Mouse (Mus musculus): ENCODE data around the gene Gm28372.
A peak's percentile ranks its signal among the peaks of the same experiment; 100 is the strongest.
"Not testable (repeated sequence)": the region's sequence is repeated elsewhere in the genome, so short reads cannot be mapped to it uniquely, and the experiment has no call there.

Gm28372 gene

GRCm38 (mm10) chr2:130404939-130405338 lies at the start of gene Gm28372, which contains the start of gene 1700020A23Rik:
Gene Gm28372 (plus strand): TSS chr2:130405239.
Gene 1700020A23Rik (plus strand): TSS chr2:130405259.
- no peak for DNase-seq (ENCODE audit: low spot score)

DNA sequence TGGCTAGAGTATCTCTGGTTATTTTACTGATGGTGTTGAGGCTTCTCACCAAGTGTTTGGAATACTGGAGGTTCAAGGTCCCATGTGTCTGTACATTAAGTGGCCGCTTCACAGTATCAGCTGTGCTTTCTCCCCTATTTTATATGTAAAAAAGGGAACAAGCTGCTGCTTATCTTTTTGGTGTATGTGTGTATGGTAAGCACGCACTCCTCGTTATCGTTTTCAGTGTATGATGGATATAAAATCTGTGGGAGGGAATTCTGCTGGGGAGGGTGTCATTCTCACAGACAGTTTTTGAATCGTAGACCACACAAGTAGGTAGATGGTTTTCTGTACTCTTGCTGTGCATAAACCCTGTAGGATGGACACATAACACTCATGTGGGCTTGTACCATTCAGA lies 47.5 kb upstream of the Gm28372 start:
- DNase-seq (ENCODE audit: low spot score), result no peak

DNA sequence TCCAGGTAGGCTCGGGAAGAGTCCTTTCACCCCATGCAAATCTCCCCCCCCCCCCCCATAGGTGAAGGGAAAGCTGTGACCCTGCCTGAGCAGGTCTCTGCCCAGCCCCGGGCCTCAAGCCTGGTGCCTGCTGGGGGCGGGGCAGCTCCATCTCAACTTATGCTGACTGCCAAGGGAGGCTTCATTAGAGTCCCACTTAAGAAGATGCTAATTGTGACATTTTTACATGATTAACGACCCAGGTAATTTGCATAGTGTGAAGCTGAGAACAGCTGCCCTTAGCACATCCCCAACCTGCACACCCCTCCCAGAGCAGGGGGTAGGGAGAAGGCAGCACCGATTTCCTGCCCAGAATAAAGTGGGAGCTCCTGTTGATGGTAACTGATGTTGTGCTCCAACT lies 46.2 kb upstream of the Gm28372 start:
- no peak for DNase-seq (ENCODE audit: low spot score)

DNA sequence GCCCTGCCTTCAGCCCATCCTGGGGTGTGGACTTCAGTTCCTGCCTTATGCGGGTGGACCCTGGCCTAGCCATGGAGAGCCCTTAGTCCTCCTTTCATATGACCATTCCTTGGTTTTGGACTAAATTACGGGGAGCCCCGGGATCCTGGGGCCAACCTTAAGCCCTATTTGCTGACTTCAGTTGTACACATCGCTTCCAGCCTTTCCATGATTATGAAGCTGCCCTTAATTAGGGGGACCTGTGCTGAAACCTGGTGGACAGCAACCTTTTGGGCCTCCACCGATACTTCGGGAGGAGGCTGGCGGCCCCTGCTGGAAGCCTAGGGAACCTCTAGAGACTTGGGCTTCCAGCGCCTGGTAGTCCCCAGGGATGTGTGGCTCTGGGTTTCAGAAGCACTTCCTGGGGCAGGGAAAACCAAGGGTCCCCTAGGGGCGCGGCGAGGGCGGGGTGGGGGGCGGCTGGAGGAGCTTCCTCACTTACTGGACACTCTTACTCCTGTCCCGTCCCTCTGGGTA lies 42.5 kb upstream of the Gm28372 start:
- peak; percentile 62 for DNase-seq (ENCODE audit: low spot score)

DNA sequence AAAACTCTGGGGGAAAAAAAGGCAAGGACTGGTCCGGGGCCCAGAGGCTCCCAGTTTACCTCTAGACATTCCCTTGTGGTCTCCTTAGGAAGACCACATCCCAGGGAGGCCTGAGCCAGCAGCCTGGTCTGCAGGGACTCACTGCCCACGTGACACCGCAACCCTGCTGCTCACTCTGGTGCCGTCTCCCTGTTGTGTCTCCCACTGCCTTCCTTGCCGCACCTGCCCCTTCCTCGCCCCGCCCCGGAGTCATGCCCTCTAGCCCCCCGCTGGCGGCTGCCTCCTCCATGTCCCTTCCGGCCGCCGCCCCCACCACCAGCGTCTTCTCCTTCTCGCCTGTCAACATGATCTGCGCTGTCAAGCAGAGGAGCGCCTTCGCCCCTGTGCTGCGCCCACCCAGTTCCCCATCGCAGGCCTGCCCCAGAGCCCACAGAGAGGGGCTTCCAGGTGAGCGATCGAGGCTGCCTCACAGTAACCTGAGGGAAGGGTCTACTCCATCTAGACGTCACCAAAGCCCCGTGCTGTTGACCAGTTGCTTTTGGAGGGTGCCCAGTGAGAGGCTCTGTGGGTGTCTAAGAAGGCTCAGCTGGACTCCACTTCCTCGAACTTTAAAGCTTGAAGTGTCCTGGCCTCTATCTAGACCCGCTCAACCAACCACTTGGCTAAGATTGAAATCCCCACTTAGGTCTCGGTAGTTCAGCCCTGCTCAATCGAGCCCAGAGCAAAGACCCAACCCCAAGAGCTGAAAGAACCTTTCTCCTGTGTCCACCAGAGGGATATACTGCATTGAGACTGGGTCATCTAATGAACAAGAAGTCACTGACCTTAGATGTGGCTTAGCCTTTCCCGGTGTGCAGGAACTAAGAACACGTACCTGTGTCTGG lies 39.6 kb upstream of the Gm28372 start:
- DNase-seq (ENCODE audit: low spot score), result no peak

DNA sequence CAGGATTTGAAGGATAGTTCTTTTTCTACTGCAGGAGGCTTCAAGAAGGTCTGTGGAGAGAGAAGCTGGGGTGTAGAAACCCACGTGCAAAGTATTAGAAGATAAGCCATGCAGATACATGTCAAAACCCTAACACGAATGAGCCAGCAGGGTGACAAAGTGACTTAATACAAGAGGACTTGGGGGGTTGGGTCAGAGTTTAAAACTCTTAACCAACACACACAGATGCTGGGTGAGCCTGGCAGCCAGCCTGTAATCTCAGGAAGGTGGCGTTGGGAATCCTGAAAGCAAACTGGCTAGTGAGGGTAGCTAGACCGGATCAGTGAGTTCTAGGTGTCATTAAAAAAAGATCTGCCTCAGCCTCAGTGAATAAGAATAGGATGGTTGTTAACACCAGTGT lies 37.7 kb upstream of the Gm28372 start:
- no peak for DNase-seq (ENCODE audit: low spot score)

DNA sequence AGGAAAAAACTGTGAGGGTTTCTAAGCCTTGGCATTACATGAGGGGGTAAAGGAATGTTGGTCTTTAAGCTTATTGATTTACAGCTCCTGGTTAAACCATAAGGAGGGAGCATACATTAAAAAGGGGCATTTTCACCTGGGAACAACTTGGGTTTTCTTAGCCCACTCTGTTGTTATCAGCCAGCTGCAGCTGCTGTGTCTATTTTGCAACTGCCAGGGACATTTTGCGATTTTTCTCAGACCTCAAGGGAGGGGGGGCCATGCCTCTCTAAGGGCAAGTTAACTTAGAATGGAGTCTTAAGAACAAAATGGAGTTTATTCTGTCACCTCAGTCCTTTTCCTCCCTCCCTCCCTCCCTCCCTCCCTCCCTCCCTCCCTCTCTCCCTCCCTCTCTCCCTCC lies 32.0 kb upstream of the Gm28372 start:
- DNase-seq (ENCODE audit: low spot score), result not testable (repeated sequence)

DNA sequence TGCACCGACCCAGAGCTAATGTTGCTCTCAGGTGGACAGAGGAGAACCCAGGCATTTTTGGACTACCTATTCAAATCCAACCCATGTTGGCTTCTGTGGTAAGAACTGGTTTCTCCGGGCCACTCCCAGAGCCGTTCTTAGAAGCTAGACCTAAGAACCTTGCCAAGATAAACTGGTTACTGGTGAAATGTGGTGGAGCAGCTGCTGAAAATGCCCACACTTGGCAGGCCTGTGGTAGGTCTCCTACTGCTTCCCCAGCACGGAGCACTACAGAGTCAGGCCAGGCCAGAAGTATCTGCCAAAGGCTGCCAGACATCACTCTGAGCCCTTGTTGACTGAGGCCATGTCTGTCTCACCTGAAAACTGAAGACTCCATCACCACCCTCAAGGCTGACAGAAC lies 30.1 kb upstream of the Gm28372 start:
- no peak for DNase-seq (ENCODE audit: low spot score)

- no peak for DNase-seq (ENCODE audit: low spot score)
Observed at GRCm38 (mm10) chr2:130383205-130383604, 21.8 kb upstream of the Gm28372 start.

DNA sequence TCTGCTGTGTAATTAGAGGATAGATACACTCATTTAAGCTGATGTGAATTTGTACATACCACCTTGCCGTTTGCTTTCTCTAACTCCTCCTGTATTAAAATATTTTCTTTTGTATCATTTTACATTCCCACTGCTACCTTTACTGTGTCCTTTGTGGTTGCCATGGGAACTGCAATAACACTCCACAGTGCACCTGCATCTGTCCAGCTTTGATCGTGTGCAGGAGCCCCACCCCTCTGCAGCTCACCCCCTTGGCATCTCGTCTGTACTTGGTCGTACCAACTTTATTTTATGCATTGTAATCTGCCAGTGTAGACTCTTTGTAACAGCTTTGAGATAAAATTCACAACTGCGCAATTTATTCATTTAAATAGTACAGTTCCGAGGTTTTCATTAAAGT lies 21.1 kb upstream of the Gm28372 start:
- no peak for DNase-seq (ENCODE audit: low spot score)

- DNase-seq (ENCODE audit: low spot score), result no peak
Observed at GRCm38 (mm10) chr2:130386212-130386611, 18.8 kb upstream of the Gm28372 start.

DNA sequence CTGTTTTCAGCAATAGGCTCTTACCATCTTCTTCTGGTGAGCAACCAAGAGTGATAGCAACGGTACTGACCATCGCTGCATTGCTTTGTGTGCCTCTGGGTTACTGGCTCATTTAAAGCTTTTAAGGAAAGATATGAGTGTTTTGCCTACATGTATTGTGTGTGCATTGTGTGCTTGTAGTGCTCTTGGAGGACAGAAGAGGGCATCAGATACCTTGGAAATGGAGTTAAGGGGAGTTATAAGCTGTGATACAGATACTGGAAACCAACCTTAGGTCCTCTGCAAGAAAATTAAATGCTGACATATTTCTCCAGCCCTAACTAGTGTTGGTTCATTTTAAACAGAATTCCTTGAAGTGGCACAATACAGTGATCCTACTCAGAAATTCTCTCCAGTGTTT lies 16.2 kb upstream of the Gm28372 start:
- DNase-seq (ENCODE audit: low spot score), result no peak

DNA sequence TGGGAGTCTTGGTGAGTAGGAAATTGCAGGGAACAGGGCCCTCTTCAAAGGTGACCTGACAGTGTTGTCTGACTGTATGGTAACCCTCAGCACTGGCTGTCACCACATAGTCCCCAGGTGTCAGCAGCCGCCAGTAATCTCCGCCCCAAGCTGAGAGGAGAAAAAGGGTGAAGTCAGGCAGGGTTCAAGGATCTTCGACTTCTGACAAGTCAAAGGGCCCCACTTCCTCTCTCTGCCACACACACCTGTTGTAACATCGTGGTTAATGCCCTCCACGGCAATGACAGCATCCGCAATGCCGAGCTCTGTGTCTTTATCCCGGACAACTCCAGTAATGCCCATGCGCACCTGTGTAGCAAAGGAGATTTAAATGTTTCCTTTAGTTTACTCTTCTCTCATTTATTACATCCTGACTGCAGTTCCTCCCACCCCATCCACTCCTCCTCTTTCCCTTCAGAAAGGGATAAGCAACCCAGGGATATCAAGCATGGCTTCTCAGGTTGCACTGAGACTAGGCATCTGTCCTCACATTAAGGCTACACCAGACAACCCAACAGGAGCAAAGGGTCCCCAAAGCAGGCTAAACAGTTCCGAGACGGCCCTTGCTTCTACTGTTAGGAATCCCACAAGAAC lies 13.9 kb upstream of the Gm28372 start:
- no peak for DNase-seq (ENCODE audit: low spot score)

- no peak for DNase-seq (ENCODE audit: low spot score)
Observed at GRCm38 (mm10) chr2:130392836-130393235, 12.2 kb upstream of the Gm28372 start.

- no peak for DNase-seq (ENCODE audit: low spot score)
Observed at GRCm38 (mm10) chr2:130395696-130396095, 9.3 kb upstream of the Gm28372 start.

DNA sequence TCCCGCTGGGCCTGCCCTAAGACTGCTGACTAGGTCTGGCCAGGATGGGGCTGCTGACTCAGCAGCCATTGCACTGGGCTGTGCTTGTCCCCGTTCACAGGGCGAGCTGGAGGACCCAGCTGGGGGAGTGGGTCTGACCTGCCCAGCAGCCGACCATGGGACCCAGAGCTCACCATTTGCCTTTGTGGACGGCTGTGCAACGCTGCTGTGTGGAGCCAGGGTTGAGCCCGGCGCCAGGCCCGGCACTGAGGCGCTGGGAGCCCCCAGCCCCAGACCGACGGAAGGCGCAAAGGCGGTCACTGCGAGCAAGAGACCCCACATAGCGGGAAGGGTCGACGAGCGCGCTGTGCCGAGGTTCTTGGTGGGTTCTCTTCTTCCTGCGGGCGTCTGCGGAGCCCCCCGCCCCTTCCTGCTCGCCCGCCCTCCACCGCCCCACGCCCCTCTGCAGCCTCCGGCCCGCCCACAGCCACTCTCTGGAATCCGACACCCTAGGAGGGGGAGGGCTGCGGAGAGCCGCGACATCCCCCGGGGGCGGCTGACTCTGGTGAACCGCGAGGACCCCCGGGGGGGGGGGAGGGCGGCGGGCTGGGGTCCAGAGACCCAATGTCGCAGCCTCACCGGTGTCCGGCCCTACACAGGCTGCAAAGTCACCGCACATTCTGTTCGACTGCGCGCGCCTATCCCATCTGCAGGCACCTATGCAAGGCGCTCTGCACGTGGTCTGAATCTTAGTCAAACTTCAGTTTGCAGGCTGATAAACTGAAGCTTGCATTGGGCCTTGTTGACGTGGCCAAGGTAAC lies 7.7 kb upstream of the Gm28372 start, which contains the start of gene Cpxm1:
Gene Cpxm1, minus strand, starts transcription at position 389 of the 800 bp plus-strand sequence.
- peak; percentile 51 for DNase-seq (ENCODE audit: low spot score)

- peak; percentile 37 for DNase-seq (ENCODE audit: low spot score)
Observed at GRCm38 (mm10) chr2:130398091-130398490, 6.9 kb upstream of the Gm28372 start.

DNA sequence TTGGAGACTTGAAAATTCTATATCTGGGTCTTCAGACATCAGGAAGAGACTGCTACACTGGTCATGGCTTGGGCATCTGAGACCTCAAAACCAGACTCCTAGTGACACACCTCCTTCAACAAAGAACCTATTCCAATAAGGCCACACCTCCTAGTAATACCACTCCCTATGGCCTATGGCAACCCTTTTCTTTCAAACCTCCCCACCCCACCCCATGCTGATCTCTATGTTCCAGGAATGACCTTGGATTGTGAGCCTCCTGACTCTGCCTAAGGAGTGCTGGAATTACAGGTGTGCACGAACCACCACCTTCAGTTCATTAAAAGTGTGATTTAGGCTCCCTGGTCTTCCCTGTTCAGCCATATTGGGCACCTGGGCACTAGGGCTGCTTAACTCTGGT lies 5.0 kb upstream of the Gm28372 start:
- no peak for DNase-seq (ENCODE audit: low spot score)

- no peak for DNase-seq (ENCODE audit: low spot score)
Observed at GRCm38 (mm10) chr2:130401891-130402290, 3.1 kb upstream of the Gm28372 start.

- no peak for DNase-seq (ENCODE audit: low spot score)
Observed at GRCm38 (mm10) chr2:130406178-130406577, 1.1 kb downstream of the Gm28372 start, which contains the start of gene Tmem239. Gene Tmem239 (plus strand): TSS chr2:130406478.

DNA sequence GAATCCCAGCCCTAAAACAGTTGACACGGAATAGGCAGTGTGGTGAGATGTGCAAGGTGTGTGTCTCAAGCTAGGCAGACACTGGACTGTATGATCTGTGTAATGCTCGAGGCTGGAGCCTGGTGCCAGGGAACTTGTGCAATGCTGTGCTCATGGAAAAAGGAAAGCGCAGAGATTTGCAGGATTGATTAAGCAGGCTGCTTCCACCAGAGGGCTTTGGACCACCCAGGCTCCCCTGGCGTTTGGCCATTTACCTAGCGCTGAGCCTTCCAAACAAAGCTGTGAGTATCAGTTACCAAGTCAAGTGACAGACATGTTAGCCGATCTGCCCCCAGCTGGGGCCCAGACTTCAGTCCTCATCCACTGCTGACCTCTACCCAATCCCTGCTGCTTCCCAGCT lies 3.2 kb downstream of the Gm28372 start:
- DNase-seq (ENCODE audit: low spot score), result no peak

Measured in ovary, postnatal 36 days (tissue).